Mouse (Mus musculus) small intestine, adult 2 months (tissue): ENCODE data around the gene Tpte.

Experiments
- CTCF ChIP-seq: fragments of 200-500 bp; IDR thresholded peaks from 2 replicates; pipeline ENCODE4 v1.5.1; 2012; ENCODE audit warnings: low read depth, mild to moderate bottlenecking, control low read depth, inconsistent platforms, low read length, moderate library complexity, mixed read lengths; ENCODE audit not compliant: insufficient replicate concordance, insufficient read length; ENCODE audit errors: extremely low read depth
- POLR2A ChIP-seq: fragments of 200-500 bp; IDR thresholded peaks from 2 replicates; pipeline ENCODE4 v1.6.1; 2012; ENCODE audit warnings: low read depth, mild to moderate bottlenecking, control low read depth, inconsistent platforms, low read length, moderate library complexity

DNA sequence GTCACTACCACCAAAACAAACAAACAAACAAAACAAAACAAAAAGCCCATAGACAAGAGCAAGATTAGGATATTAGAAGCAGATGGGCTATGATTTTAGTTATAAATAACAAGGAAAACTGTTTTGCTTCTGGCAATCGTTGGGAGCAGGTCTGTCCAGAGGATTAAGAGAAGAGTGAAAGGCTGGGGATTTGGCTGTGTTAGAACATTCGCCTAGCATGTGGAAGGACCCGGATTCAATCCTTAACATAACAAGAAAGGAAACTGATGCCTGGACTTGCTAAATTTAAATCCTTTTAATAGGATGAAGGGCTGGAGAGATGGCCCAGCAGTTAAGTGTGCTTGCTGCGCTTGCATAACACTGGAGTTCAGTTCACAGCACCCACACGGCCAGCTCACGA lies 18.9 kb upstream of the Tpte start:
- no peak for TF ChIP-seq CTCF
- no peak for TF ChIP-seq POLR2A
